Mouse (Mus musculus) kidney, adult 8-10 months (tissue): ENCODE results near the gene Mob2.

ENCODE experiments used
- DNase-seq, 2 experiments: peaks; one replicate each; pipeline ENCODE4 v3.0.0; 2022

Gene Mob2

GRCm38 (mm10) chr7:142060931-142061565 lies at the start of gene Mob2:
TSS of gene Mob2 (minus strand) at chr7:142061065.
- DNase-seq, result peak; percentile 87 to 90

- no peak for DNase-seq
Observed at GRCm38 (mm10) chr7:142104747-142105146, 43.9 kb upstream of the Mob2 start.

- DNase-seq, result peak; percentile 65 to 84
Observed at GRCm38 (mm10) chr7:142097776-142098175, 36.9 kb upstream of the Mob2 start.

- no peak for DNase-seq
Observed at GRCm38 (mm10) chr7:142096701-142097100, 35.8 kb upstream of the Mob2 start.

- DNase-seq, result peak; percentile 67 to 82
Observed at GRCm38 (mm10) chr7:142095183-142095931, 34.5 kb upstream of the Mob2 start, which contains the start of gene Dusp8. TSS of gene Dusp8 (minus strand) at chr7:142095843.

- no peak for DNase-seq
Observed at GRCm38 (mm10) chr7:142094301-142095143, 33.7 kb upstream of the Mob2 start.

- no peak for DNase-seq
Observed at GRCm38 (mm10) chr7:142093696-142094240, 32.9 kb upstream of the Mob2 start.

- no peak for DNase-seq
Observed at GRCm38 (mm10) chr7:142092991-142093390, 32.1 kb upstream of the Mob2 start.

- no peak for DNase-seq
Observed at GRCm38 (mm10) chr7:142091848-142092247, 31.0 kb upstream of the Mob2 start.

GRCm38 (mm10) chr7:142089648-142090447 lies 29.0 kb upstream of the Mob2 start:
- no peak for DNase-seq

GRCm38 (mm10) chr7:142088886-142089285 lies 28.0 kb upstream of the Mob2 start:
- DNase-seq, result no peak

GRCm38 (mm10) chr7:142087069-142087652 lies 26.3 kb upstream of the Mob2 start:
- no peak for DNase-seq

- DNase-seq, result no peak
Observed at GRCm38 (mm10) chr7:142086159-142086905, 25.5 kb upstream of the Mob2 start.

GRCm38 (mm10) chr7:142084820-142085219 lies 24.0 kb upstream of the Mob2 start:
- peak; percentile 64 to 78 for DNase-seq

- no peak for DNase-seq
Observed at GRCm38 (mm10) chr7:142084395-142084794, 23.5 kb upstream of the Mob2 start.

- DNase-seq, result peak; percentile 36 to 48
Observed at GRCm38 (mm10) chr7:142083588-142084317, 22.9 kb upstream of the Mob2 start.

GRCm38 (mm10) chr7:142082607-142083006 lies 21.7 kb upstream of the Mob2 start:
- DNase-seq, result no peak

GRCm38 (mm10) chr7:142082179-142082578 lies 21.3 kb upstream of the Mob2 start:
- DNase-seq, result no peak

GRCm38 (mm10) chr7:142081736-142082135 lies 20.9 kb upstream of the Mob2 start:
- no peak for DNase-seq

GRCm38 (mm10) chr7:142080876-142081275 lies 20.0 kb upstream of the Mob2 start:
- DNase-seq, result no peak
